Mouse (Mus musculus) C2C12 (cell line): ENCODE measurements around the gene Prdm5. TPM values are rescaled to one million over a fixed set of nuclear protein-coding genes. Genes with fewer than 3 reads are reported as not detected.

Experiments used
- H3K27me3 ChIP-seq: one replicate; pipeline ENCODE4 v1.6.1; 2011; ENCODE audit not compliant: control insufficient read depth, insufficient read depth, insufficient read length
- H3K36me3 ChIP-seq: one replicate; pipeline ENCODE4 v1.6.1; 2011; ENCODE audit not compliant: control insufficient read depth, insufficient read depth
- H3K4me3 ChIP-seq: one replicate; pipeline ENCODE4 v1.5.1; 2011; ENCODE audit warnings: mild to moderate bottlenecking, control low read depth; ENCODE audit not compliant: poor library complexity, insufficient read depth, severe bottlenecking
- H3K79me2 ChIP-seq: one replicate; pipeline ENCODE4 v1.6.1; 2011; ENCODE audit not compliant: control insufficient read depth, insufficient read depth
- H3K79me3 ChIP-seq: one replicate; pipeline ENCODE4 v1.6.1; 2011; ENCODE audit warnings: low read depth, control low read depth
- H3ac ChIP-seq: one replicate; pipeline ENCODE3; 2011; ENCODE audit warnings: low read depth; ENCODE audit not compliant: control insufficient read depth, insufficient read length
- CEBPB ChIP-seq: IDR thresholded peaks from one replicate; pipeline ENCODE4 v1.6.1; 2011; ENCODE audit warnings: low read depth, mild to moderate bottlenecking, control low read depth, moderate library complexity
- CTCF ChIP-seq: IDR thresholded peaks from one replicate; pipeline ENCODE4 v1.5.1; 2011; ENCODE audit not compliant: control insufficient read depth, insufficient read depth, insufficient read length
- FOSL1 ChIP-seq: IDR thresholded peaks from one replicate; pipeline ENCODE4 v1.8.0; 2011; ENCODE audit warnings: mild to moderate bottlenecking, low read length; ENCODE audit not compliant: poor library complexity, insufficient read depth, severe bottlenecking
- MAX ChIP-seq: IDR thresholded peaks from one replicate; pipeline ENCODE4 v1.6.1; 2011; ENCODE audit warnings: mild to moderate bottlenecking, control low read depth
- MYOD1 ChIP-seq: IDR thresholded peaks from one replicate; pipeline ENCODE4 v1.6.1; 2011; ENCODE audit warnings: low read depth; ENCODE audit not compliant: control insufficient read depth, insufficient read length
- MYOG ChIP-seq: IDR thresholded peaks from one replicate; pipeline ENCODE4 v1.6.1; 2011; ENCODE audit not compliant: control insufficient read depth, insufficient read length; ENCODE audit errors: extremely low read depth
- USF1 ChIP-seq: IDR thresholded peaks from one replicate; pipeline ENCODE4 v1.6.1; 2011; ENCODE audit warnings: low read depth, mild to moderate bottlenecking, control low read depth, moderate library complexity
- polyA plus RNA-seq: library from polyadenylated mRNA; unstranded; fragments of >200 nt; fragmentation: generic; extraction: Trizol; gene quantifications from one replicate; pipeline ENCODE4 v1.2.1, GENCODE M21; 2012; ENCODE audit warnings: missing spikeins

Prdm5 gene
- polyA plus RNA-seq, 1 experiment: 8.2 TPM

GRCm38 (mm10) chr6:65935566-65936281 is 156.9 kb downstream of the Prdm5 start:
- Histone ChIP-seq H3K4me3 (no peak overlapping the region), H3K27me3 (no peaks in the 10 kb centered on the region), H3K79me3 (no peaks in the 10 kb centered on the region), H3ac (no peak overlapping the region), H3K79me2 (no peaks in the 10 kb centered on the region), H3K36me3 (peaks cover 30% of the 10 kb centered on the region)
- TF ChIP-seq MYOG (no peak), USF1 (no peak), CTCF (no peak), MYOD1 (no peak), FOSL1 (no peak), CEBPB (no peak)

- TF ChIP-seq FOSL1: no peak
- no peak for TF ChIP-seq MYOG
- no peak for TF ChIP-seq MAX
- no peak for TF ChIP-seq MYOD1
- no peak for TF ChIP-seq USF1
- no peak for TF ChIP-seq CEBPB
- TF ChIP-seq CTCF: no peak
- Histone ChIP-seq H3K79me3 (no peaks in the 10 kb centered on the region), H3K79me2 (no peaks in the 10 kb centered on the region), H3K4me3 (no peak overlapping the region), H3K36me3 (no peaks in the 10 kb centered on the region), H3K27me3 (no peaks in the 10 kb centered on the region), H3ac (no peak overlapping the region)
These were observed 171.7 kb downstream of the Prdm5 start for GRCm38 (mm10) chr6:65950492-65950891.

- Histone ChIP-seq H3ac (no peak within 1 kb of the TSS), H3K36me3 (no peaks in the 10 kb centered on the region), H3K79me2 (no peaks in the 10 kb centered on the region), H3K27me3 (no peaks in the 10 kb centered on the region), H3K4me3 (no peak within 1 kb of the TSS), H3K79me3 (no peaks in the 10 kb centered on the region)
- TF ChIP-seq CTCF (no peak), MYOD1 (no peak), FOSL1 (no peak), MYOG (no peak), USF1 (no peak), MAX (no peak), CEBPB (no peak)
These were observed 173.5 kb downstream of the Prdm5 start, which contains the start of gene 4930544G11Rik for GRCm38 (mm10) chr6:65952309-65952708. Gene 4930544G11Rik, plus strand, starts transcription at chr6:65952609.

- Histone ChIP-seq H3K36me3 (no peaks in the 10 kb centered on the region), H3ac (no peak overlapping the region), H3K27me3 (no peaks in the 10 kb centered on the region), H3K4me3 (no peak overlapping the region), H3K79me2 (no peaks in the 10 kb centered on the region), H3K79me3 (no peaks in the 10 kb centered on the region)
- TF ChIP-seq FOSL1: no peak
- no peak for TF ChIP-seq CTCF
- no peak for TF ChIP-seq USF1
- TF ChIP-seq CEBPB: no peak
- TF ChIP-seq MYOG: no peak
- TF ChIP-seq MAX: no peak
- no peak for TF ChIP-seq MYOD1
These were observed 190.8 kb downstream of the Prdm5 start for GRCm38 (mm10) chr6:65969386-65970111.

- Histone ChIP-seq H3K79me2 (no peaks in the 10 kb centered on the region), H3K27me3 (no peaks in the 10 kb centered on the region), H3K4me3 (no peak overlapping the region), H3K79me3 (no peaks in the 10 kb centered on the region), H3ac (no peak overlapping the region), H3K36me3 (no peaks in the 10 kb centered on the region)
- TF ChIP-seq MAX: no peak
- TF ChIP-seq USF1: no peak
- TF ChIP-seq FOSL1: no peak
- no peak for TF ChIP-seq MYOD1
- TF ChIP-seq CTCF: no peak
- TF ChIP-seq MYOG: no peak
These were observed 191.6 kb downstream of the Prdm5 start for GRCm38 (mm10) chr6:65970410-65970809.

Other genes starting within 250 kb of the Prdm5 start
- not detected for gene Ndnf, start 107.4 kb upstream of the Prdm5 start, polyA plus RNA-seq
- not detected for gene 4930544G11Rik, start 173.6 kb downstream of the Prdm5 start, polyA plus RNA-seq